Comparison of ENCODE assay signal across 16 mouse cellular contexts in the genomic region with DNA sequence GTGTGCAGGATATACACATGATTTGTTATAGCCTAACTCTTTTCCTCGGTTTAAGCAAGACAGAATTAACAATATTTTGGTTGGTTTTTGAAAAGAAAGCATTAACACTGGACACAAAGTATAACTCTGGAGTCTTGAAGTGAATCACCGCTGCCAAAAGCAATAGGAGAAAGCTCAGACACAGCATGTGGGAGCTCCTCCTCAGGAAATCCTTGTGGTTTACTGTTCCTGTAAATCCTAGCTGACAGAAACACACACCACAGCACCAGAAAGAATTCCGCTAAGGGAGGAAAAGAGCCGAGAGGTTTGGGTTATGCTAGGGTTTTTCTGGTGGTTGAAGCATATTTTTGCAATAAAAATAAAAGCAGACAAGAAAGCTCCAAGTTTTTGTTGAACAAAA. TPM values are rescaled to one million over a fixed set of nuclear protein-coding genes. Genes with fewer than 3 reads are reported as not detected.
DNase-seq lines count a peak whose midpoint lies in the region; ATAC-seq and TF ChIP-seq lines count a peak whose summit lies in the region.
"Had no signal": no experiment of that assay in that cellular context is flagged by ENCODE, and none has a peak within 500 bp of the region (broad histone marks: within the 10 kb centered on the region; RNA-seq: fewer than 3 reads in every experiment).

No protein-coding gene starts in this region.

- H3K9me3 ChIP-seq in intestine, embryonic 14.5 days (ENCODE audit: control insufficient read depth, low read length): no peaks in the 10 kb centered on the region
- no peaks in the 10 kb centered on the region for H3K9me3 ChIP-seq in intestine, embryonic 15.5 days
- H3K9me3 ChIP-seq in midbrain, embryonic 13.5 days: no peaks in the 10 kb centered on the region
- H3K9me3 ChIP-seq: embryonic facial prominence, embryonic 12.5 days; limb, embryonic 15.5 days; neural tube, embryonic 15.5 days had no signal

- no peak overlapping the region for H3K27ac ChIP-seq in intestine, embryonic 14.5 days (ENCODE audit: low read depth)
- H3K27ac ChIP-seq in intestine, embryonic 15.5 days: no peak overlapping the region
- peak overlapping the region; percentile 66 for H3K27ac ChIP-seq in embryonic fibroblast, embryonic 13.5 days (ENCODE audit: insufficient read depth, low read length)
- H3K27ac ChIP-seq in midbrain, embryonic 13.5 days: no peak overlapping the region
- H3K27ac ChIP-seq: embryonic facial prominence, embryonic 12.5 days; neural tube, embryonic 15.5 days had no signal

- no peak overlapping the region for H3K4me2 ChIP-seq in intestine, embryonic 14.5 days (ENCODE audit: low read length)
- no peak overlapping the region for H3K4me2 ChIP-seq in intestine, embryonic 15.5 days (replicated peaks)
- no peak overlapping the region for H3K4me2 ChIP-seq in midbrain, embryonic 13.5 days (replicated peaks)
- H3K4me2 ChIP-seq: embryonic facial prominence, embryonic 12.5 days; limb, embryonic 15.5 days; neural tube, embryonic 15.5 days had no signal

- no peak for ATAC-seq in intestine, embryonic 14.5 days (replicated peaks; ENCODE audit: low FRiP score, low TSS enrichment, low read depth)
- ATAC-seq in intestine, embryonic 15.5 days: no peak
- ATAC-seq in Patski: peak; percentile 60
- no peak for ATAC-seq in midbrain, embryonic 13.5 days
- ATAC-seq: intestine, embryonic 16.5 days had no signal

- in situ Hi-C loops in Patski (cut with MboI; ENCODE audit: low pct_unique_long_range_greater_than_20kb): no loop called here

- no peaks in the 10 kb centered on the region for H3K36me3 ChIP-seq in intestine, embryonic 14.5 days (ENCODE audit: control insufficient read depth, insufficient read depth, low read length)
- H3K36me3 ChIP-seq in intestine, embryonic 15.5 days: no peaks in the 10 kb centered on the region
- no peaks in the 10 kb centered on the region for H3K36me3 ChIP-seq in midbrain, embryonic 13.5 days
- H3K36me3 ChIP-seq: embryonic facial prominence, embryonic 12.5 days; limb, embryonic 15.5 days; neural tube, embryonic 15.5 days had no signal

- H3K27me3 ChIP-seq in intestine, embryonic 14.5 days (replicated peaks; ENCODE audit: control insufficient read depth, insufficient read depth, low read length): no peaks in the 10 kb centered on the region
- no peaks in the 10 kb centered on the region for H3K27me3 ChIP-seq in intestine, embryonic 15.5 days (replicated peaks)
- no peaks in the 10 kb centered on the region for H3K27me3 ChIP-seq in Patski
- H3K27me3 ChIP-seq in midbrain, embryonic 13.5 days: no peaks in the 10 kb centered on the region
- H3K27me3 ChIP-seq: embryonic facial prominence, embryonic 12.5 days; limb, embryonic 15.5 days; neural tube, embryonic 15.5 days had no signal

- TF ChIP-seq CTCF in Patski (IDR thresholded peaks at IDR 0.05): no peak
- no peak for TF ChIP-seq CTCF in embryonic fibroblast, embryonic 13.5 days (IDR thresholded peaks at IDR 0.05; ENCODE audit: borderline replicate concordance, insufficient read depth, low read length)

- WGBS in intestine, embryonic 14.5 days: 46% methylated on average over 4 of the region's 4 CpGs
- WGBS in intestine, embryonic 15.5 days: 53% methylated on average over 4 of the region's 4 CpGs
- WGBS in midbrain, embryonic 13.5 days: 83% methylated on average over 4 of the region's 4 CpGs

- POLR2A ChIA-PET in Patski (lab: Charles Lee): interaction anchor here (0.8 kb wide), 1 partner anchor 14 kb away, joined by 3 read pairs; no protein-coding TSS in a partner anchor

- TF ChIP-seq POLR2A in embryonic fibroblast, embryonic 13.5 days (IDR thresholded peaks at IDR 0.05; ENCODE audit: low read depth, low read length): no peak

- H3K4me3 ChIP-seq in intestine, embryonic 14.5 days (ENCODE audit: low read depth, low read length): no peak overlapping the region
- no peak overlapping the region for H3K4me3 ChIP-seq in intestine, embryonic 15.5 days (replicated peaks)
- H3K4me3 ChIP-seq in embryonic fibroblast, embryonic 13.5 days (ENCODE audit: insufficient read depth, low read length): no peak overlapping the region
- H3K4me3 ChIP-seq in midbrain, embryonic 13.5 days (replicated peaks): no peak overlapping the region
- H3K4me3 ChIP-seq: embryonic facial prominence, embryonic 12.5 days; limb, embryonic 15.5 days; neural tube, embryonic 15.5 days had no signal

- H3K4me1 ChIP-seq in intestine, embryonic 14.5 days (replicated peaks; ENCODE audit: control insufficient read depth, insufficient read depth, low read length): peaks cover 2% of the 10 kb centered on the region; the same call in 1 of the 2 replicates
- H3K4me1 ChIP-seq in intestine, embryonic 15.5 days (replicated peaks): no peaks in the 10 kb centered on the region
- peaks cover 6% of the 10 kb centered on the region for H3K4me1 ChIP-seq in embryonic fibroblast, embryonic 13.5 days (ENCODE audit: control insufficient read depth, insufficient read depth, low read length)
- no peaks in the 10 kb centered on the region for H3K4me1 ChIP-seq in midbrain, embryonic 13.5 days (replicated peaks)
- H3K4me1 ChIP-seq: embryonic facial prominence, embryonic 12.5 days had no signal

- DNase-seq in intestine, embryonic 14.5 days (ENCODE audit: low spot score): peak; percentile 48
- DNase-seq in Patski (ENCODE audit: low read depth, low spot score): no peak
- peak; percentile 15 to 21 for DNase-seq in kidney, postnatal 4 days
- no peak for DNase-seq in lung, adult 18-20 months
- no peak for DNase-seq in layer of hippocampus, adult 11-12 months (ENCODE audit: low spot score)
- DNase-seq: cerebellum, adult 18-20 months; heart, postnatal 4 days; layer of hippocampus, adult 9-11 months; thymus, postnatal 25 days had no signal

- CTCF ChIA-PET in Patski (lab: Charles Lee): interaction anchor here (0.8 to 4.0 kb wide), 5 partner anchors 9 to 103 kb away, joined by 3 to 23 read pairs (median 4); no protein-coding TSS in a partner anchor

- H3K9ac ChIP-seq in intestine, embryonic 14.5 days (ENCODE audit: low read length): no peak overlapping the region
- no peak overlapping the region for H3K9ac ChIP-seq in intestine, embryonic 15.5 days
- H3K9ac ChIP-seq in midbrain, embryonic 13.5 days (replicated peaks): no peak overlapping the region
- H3K9ac ChIP-seq: embryonic facial prominence, embryonic 12.5 days; limb, embryonic 15.5 days; neural tube, embryonic 15.5 days had no signal

RNA-seq across cellular contexts. Expression of a gene that starts 21.4 kb away (rescaled TPM):
- 25.6 and 30.0 TPM in 2 replicates for polyA plus RNA-seq in intestine, embryonic 14.5 days (2014; fragmentation: Nextera tagmentation; extraction: Ambion mirVana)
- 18.6 and 20.1 TPM in 2 replicates for polyA plus RNA-seq in intestine, embryonic 15.5 days (2015; fragmentation: Nextera tagmentation; extraction: Ambion mirVana)
- polyA plus RNA-seq in Patski (2021): 23.4 TPM
- polyA plus RNA-seq in embryonic fibroblast, embryonic 13.5 days (2011; ENCODE audit: insufficient read length, low read depth, missing spikeins): 27.5 and 32.2 TPM in 2 replicates
- 66.4 and 69.9 TPM in 2 replicates for polyA plus RNA-seq in midbrain, embryonic 13.5 days (2015; fragmentation: Nextera tagmentation; extraction: Ambion mirVana)

RNA-seq across cellular contexts. Expression of a gene that starts 21.6 kb away (rescaled TPM):
- polyA plus RNA-seq in intestine, embryonic 14.5 days (2014; fragmentation: Nextera tagmentation; extraction: Ambion mirVana): 5.0 and 5.1 TPM in 2 replicates
- 3.1 and 3.4 TPM in 2 replicates for polyA plus RNA-seq in intestine, embryonic 15.5 days (2015; fragmentation: Nextera tagmentation; extraction: Ambion mirVana)
- 2.2 TPM for polyA plus RNA-seq in Patski (2021)
- polyA plus RNA-seq in embryonic fibroblast, embryonic 13.5 days (2011; ENCODE audit: insufficient read length, low read depth, missing spikeins): 4.8 and 6.0 TPM in 2 replicates
- polyA plus RNA-seq in midbrain, embryonic 13.5 days (2015; fragmentation: Nextera tagmentation; extraction: Ambion mirVana): 2.5 and 2.7 TPM in 2 replicates

Comparison
In these comparisons a context has a peak if more than half of its experiments do, and no peak if none do; other contexts are left out.
1. DNase-seq: peak in intestine, embryonic 14.5 days (single experiment) and kidney, postnatal 4 days (2 of 2); none in Patski (single experiment), lung, adult 18-20 months (0 of 2) and layer of hippocampus, adult 11-12 months (single experiment).